Mouse (Mus musculus) ES-Bruce4 (cell line): ENCODE results near the gene Nckipsd.

Source experiments
- CTCF ChIP-seq: IDR thresholded peaks from one replicate; pipeline ENCODE4 v1.8.1; 2011; ENCODE audit warnings: low read depth, low read length
- POLR2A ChIP-seq: IDR thresholded peaks from one replicate; pipeline ENCODE4 v1.8.1; 2011; ENCODE audit warnings: low read length; ENCODE audit not compliant: insufficient read depth

- TF ChIP-seq CTCF, result no peak
- no peak for TF ChIP-seq POLR2A
These were observed 30.9 kb upstream of the Nckipsd start for GRCm38 (mm10) chr9:108777276-108777675.
